Mouse (Mus musculus): ENCODE data around the gene Dclre1a.
"Not testable (repeated sequence)": the region's sequence is repeated elsewhere in the genome, so short reads cannot be mapped to it uniquely, and the experiment has no call there.

Dclre1a gene

DNA sequence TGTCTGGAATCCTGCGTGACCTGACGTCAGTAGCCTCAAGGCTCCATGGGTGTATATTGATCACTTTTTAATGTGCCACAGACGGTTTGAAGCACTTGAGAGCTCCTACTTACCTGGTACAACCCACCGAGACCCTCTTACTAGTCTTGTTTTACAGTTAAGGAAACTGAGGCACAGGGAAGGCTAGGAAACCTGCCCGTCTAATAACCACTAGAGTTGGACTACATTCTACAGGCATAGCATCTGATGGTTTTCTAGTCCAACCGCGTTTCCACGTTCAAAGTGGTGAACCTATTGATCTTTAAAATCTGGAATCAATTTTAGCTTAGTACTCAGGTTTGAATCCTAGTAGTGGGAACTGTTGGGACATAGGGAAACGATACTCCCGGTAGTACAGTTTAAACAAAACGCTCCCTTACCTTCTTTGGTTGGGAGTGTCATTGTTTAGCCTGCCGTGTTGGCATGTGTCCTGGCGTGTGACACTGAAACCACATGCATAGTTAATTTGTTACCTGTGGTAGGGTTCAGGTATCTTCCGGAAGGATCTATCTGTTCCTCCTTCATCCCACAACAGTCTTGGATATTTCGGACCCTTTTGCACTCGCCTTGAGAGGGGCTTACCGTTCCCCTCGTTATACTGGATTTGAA, 1.1 kb upstream of the Dclre1a start:
- DNase-seq (ENCODE audit: inconsistent age in 2 of 2, low spot score in 1 of 2) = no peak

DNA sequence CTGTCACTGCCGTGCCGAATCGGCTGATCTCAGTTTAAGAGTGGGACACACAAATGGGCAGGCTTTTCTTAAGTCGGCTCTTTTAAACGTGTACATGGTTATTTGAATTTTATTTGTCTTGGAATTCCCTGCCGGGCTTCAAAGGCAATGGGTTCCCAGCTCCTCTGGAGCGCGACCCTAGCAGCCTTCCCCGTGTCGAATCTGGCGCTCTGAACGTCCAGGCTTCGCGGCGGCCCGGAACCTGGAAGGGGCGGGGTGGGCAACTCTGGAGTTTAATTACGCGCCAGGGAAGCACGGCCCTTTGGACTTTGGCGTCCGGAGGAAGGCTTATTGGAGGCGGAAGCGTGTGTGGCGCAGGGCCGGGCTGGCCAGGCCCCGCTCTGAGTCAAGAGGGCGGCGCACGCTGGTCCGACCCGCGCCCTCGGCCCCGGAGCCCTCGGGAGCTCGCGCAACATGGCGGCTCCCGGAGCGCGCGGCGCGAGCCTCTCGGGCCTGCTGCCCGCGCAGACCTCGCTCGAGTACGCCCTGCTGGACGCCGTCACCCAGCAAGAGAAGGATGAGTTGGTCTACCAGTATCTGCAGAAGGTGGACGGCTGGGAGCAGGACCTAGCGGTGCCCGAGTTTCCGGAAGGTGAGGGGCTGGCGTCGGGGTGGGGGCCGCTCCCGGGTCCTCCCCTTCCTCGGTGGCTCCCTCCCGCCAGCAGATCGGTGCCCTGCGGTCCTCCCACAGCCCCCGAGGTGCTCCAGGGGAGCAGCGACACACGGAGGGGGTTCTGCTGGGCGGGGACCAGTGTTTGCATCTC, 409 bp upstream of the Dclre1a start, which contains the start of gene Nhlrc2:
Gene Nhlrc2 (plus strand): TSS at position 32 of the 803 bp plus-strand sequence.
- DNase-seq (ENCODE audit: inconsistent age in 2 of 2, low spot score in 1 of 2) = peak; percentile 89 to 97

DNA sequence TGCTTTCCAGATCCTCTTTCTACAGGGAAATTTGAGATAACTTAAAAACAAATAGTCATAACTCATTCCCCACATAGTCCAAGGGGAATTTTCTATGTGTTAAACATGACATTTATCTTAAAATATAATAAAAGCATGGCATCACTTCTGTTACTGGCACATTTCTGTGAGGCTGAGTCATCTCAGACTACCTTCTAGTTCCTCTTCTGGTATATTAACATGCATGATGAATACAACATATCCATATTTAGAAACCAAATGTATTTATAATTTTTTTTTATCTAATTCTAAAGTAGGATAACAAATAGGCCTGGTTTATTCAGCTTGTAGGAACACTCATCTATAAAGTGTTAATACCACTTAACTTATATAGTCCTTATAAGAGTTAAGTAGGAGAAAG, 2.0 kb downstream of the Dclre1a start:
- DNase-seq (ENCODE audit: inconsistent age in 2 of 2, low spot score in 1 of 2) = no peak

DNA sequence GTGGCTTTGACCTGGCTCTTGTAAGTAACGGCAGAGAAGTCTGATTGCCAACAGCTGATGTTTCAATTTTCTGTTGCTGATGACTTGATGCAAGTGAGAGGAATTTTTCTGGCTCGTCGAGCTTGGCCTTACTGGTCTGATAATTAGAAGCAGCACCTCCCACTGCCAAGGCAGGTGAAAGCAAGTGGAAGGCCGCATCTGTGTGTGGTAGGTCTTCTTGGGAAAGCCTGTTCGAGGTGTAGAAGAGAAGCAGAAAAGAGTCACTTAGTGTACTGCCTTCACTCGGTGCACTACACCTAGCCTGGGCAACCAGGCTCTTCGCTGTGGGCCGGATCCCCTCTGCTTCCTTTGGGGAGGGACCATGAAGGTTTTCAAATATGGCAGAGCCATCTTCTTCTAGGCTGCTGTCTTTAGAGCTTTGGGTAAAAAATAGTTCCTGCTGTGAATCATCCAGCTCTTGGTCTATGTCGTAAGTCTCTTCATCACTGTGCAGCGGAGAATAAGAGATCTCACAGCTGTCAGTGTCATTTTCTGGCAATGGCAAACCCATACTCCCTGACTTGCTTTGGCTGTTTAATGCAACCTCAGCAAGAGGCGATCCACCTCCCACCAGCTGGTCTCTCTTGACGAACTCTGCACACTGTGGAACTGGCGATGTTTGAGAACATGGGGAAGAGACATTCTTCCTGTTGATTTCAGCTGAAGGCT, 3.2 kb downstream of the Dclre1a start:
- DNase-seq (ENCODE audit: inconsistent age in 2 of 2, low spot score in 1 of 2) = no peak

DNA sequence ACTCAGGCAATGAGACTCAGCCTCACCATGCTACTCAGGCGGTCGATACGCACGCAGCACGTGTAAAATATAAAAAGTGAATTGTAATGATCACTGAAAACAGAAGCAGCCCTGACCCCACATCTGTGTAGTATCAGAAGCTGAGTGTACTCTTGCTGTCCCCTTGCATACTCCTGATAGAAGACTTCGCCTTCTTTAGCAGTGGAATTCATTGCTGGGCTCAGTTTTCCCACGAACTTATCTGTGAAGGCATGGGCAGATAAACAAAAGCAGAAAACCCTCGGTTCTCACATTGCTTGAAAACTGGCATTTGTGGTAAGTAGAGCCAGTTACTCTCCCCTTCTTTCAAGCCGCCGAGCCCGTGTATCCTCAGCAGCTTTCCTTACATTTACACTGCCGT, 4.7 kb downstream of the Dclre1a start:
- DNase-seq (ENCODE audit: inconsistent age in 2 of 2, low spot score in 1 of 2) = no peak

DNA sequence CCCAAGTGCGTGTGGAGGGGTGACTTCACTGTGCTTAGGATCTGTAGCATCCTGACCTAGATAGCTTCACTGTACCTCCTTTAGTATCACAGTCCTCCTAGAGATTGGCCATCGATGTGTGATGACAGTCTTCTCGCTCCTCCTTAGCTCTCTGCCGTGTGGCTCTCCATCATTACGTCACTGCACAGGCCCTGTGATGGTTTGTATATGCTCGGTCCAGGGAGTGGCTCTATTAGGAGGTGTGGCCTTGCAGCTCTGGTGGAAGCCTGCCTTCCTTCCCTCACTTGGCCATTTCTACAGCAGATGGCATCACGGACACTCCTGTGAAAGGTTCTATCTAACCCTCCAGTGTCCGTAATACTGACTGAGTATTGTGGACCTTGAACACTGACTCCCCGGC, 12.3 kb downstream of the Dclre1a start:
- DNase-seq (ENCODE audit: inconsistent age in 2 of 2, low spot score in 1 of 2) = no peak

DNA sequence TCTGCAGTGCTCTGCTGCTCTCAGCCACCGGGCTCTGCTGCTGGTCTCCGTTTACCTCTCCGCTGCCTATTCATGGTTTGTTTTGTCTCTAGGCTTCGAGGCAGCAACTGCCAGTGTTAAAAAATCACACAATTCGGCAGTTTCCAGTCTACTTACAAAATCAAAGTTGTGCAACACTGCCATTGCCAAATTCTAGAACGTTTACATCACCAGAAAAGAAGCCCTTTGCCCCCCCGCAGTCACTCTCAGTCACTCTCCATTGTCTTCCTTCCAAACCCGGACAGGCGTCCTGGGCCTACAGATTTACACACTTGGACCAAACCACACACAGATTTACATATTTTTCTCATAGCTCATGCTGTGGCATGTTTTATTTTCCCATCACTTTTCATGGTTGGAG, 13.0 kb downstream of the Dclre1a start:
- DNase-seq (ENCODE audit: inconsistent age in 2 of 2, low spot score in 1 of 2) = peak in 1 of 2 experiments; percentile 71

DNA sequence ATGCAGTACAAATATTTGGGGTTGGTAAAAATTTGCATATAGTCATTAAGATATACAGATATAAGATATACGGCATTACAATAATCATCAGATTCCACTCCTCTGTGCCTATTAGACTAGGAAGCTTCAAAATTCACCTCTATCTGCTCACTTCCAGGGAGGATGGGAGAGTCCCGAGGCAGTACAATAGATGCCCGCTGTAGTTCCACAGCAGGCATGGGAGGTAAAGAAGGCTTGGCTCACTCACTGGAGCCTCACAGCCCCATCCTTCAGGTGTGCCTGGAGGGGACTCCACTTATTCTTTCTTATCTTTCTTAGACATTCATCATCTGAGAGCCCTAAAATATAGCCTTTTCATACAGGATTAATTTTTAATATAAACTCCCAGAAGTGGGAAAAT, 13.7 kb downstream of the Dclre1a start:
- no peak for DNase-seq (ENCODE audit: inconsistent age in 2 of 2, low spot score in 1 of 2)

DNA sequence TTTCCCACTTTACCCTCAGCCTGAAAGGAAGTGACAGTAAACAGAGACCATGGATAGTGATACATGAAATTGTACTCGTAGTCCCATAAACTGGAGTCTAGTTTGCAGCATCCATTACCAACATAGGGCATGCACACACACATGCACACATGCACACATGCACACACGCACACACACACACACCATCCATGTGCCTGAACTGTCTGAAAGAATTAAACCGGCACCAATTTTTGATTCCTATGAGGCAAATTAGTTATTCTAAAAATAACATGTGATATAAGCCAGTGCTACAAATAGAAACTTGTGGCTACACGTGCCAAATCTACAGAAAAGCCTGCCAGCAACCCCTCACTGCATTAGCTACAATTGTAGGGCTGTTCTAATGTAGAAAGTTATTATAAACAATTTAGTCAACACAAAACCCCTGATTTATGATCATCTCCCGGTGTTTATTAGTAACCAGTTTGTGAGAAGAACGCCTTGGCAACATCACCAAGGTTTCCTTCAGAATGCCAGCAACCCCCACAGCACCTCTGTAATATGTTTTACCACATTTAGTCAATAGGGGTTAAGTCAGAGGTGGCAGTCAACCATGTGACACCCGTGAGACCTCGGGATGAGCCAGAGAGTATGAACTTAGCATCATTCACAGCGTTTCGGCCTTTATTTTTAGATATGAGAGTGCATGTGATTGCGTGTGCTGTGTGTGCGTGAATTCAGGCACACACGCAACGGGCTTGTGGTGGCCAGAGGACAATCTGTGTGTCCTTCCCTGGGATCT, 14.5 kb downstream of the Dclre1a start:
- no peak for DNase-seq (ENCODE audit: inconsistent age in 2 of 2, low spot score in 1 of 2)

DNA sequence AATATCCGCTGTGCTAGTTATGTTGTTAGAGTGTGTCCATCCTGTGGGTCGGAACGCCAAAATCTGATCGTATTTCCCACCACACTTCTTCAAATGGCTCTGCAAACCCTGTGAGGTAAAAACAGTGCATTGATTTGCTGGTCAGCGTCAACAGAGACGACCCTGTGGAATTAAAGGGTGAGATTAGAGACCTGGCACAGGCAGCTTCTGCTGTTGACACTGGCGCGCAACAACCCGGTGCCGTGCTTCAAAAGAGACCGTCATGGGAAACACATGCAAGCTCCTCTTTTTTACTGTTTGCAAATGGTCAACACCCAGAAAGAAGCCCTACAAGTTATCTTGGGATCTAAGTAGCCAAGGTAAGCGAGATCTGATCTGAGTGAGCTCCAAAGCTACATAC, 16.8 kb downstream of the Dclre1a start:
- no peak for DNase-seq (ENCODE audit: inconsistent age in 2 of 2, low spot score in 1 of 2)

DNA sequence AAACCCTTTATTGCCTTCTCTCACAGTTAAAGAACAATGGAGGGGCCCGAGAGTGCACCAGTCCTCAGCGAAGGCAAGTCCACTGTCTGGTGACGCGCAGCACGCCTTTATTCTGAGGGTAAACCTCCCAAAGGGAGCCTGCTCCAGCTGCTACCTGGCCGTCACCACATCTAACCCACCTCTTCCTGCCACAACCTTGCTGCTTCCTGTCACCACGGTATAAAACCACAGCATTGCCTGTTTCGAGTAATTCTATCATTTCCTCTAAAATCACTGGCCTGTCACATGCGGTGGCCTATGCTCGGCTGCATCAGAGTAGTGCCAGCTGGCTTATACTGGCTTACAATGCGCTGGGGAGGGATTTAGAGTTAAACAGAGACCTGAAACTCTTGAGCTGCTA, 17.5 kb downstream of the Dclre1a start:
- DNase-seq (ENCODE audit: inconsistent age in 2 of 2, low spot score in 1 of 2) = not testable (repeated sequence)

DNA sequence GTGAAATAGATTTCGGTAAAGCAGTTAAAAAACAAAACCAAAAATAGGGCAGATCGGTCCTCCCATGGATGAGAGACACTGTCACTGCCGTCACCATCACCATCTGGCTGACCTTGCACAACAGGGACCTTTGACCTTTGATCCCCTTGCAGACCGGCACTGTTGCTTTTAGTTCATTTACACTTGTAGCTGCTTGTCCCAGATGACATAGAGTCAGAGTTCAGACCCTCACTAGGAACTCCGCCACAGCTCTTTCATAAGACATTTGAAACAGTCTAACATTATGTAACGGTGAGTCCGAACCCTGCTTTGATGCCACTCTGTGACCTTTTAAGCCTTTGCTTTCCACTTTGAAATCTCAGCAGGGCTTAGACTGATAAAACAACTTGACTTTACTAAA, 28.6 kb downstream of the Dclre1a start:
- not testable (repeated sequence) for DNase-seq (ENCODE audit: inconsistent age in 2 of 2, low spot score in 1 of 2)

DNA sequence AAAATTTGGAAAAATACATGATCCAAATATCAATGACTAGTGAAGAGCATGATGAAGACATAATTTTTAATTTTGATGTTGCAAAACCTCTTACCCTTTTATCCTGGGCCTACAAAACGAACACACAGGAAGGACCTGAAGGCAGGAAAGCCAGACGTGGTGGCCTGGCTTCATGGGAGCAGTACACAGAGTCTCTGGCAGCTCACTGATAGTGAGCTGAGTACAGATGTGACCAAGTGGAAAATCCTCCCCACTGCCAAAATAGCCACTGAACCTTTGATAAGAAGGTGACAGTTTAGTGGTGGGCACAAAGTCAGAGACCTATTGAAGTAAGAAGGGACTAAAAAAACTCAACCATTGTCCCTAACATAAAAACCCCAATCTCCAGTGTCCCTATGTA, 34.5 kb downstream of the Dclre1a start:
- not testable (repeated sequence) for DNase-seq (ENCODE audit: inconsistent age in 2 of 2, low spot score in 1 of 2)

DNA sequence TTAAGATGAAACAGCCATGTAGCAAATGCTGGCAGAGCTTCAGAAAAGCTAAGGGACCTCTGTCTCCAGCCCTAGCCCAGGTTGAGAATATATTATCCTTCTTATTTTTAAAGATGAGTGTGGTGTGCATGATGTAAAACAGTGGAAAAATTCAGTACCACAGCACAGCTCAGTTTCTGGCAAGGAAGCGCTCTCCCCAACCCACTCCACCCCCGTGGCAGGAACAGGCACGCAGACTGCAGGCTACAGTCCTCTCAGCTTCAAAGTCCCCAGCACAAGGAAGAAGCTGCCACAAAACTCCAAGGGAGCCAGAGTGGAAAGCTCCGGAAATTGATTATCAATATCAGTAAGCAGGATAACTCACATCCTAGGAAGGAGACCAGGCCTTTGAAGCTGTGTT, 36.8 kb downstream of the Dclre1a start:
- not testable (repeated sequence) for DNase-seq (ENCODE audit: inconsistent age in 2 of 2, low spot score in 1 of 2)

DNA sequence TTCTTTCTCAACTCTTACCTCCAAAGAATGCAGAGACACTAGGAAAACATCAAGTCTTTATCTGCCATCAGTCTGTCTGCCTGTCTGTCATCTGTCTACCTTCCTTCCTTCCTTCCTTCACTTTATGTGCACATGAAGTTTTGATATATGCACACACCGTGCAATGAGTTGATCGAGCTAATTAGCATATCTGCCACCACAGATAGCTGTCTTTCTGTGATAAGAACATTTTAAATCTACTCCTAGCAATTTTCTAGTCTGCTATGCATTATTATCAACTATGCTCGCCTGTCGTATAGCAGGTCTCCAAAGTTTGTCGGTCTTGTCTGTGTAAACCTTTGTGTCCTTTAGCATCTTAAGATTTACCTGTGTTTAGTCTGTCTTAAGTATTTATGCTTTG, 44.5 kb downstream of the Dclre1a start:
- DNase-seq (ENCODE audit: inconsistent age in 2 of 2, low spot score in 1 of 2) = not testable (repeated sequence)

DNA sequence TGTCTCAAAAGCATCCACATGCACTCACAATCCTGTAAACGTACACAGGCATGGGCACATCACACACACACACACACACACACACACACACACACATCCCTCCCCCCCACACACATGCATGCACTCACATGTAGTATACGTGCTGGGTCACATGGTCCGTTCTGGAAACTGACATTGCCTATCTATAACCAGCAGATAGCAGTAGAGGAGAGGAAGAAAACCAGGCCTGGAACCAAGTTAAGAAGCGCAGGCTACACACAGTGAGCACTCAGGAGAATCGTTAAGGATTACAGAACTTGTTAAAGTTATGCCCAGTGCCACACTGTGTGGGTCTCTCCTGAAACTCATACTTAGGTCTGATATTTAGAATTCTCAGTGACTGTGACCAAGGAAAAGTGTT, 45.0 kb downstream of the Dclre1a start:
- DNase-seq (ENCODE audit: inconsistent age in 2 of 2, low spot score in 1 of 2) = not testable (repeated sequence)

DNA sequence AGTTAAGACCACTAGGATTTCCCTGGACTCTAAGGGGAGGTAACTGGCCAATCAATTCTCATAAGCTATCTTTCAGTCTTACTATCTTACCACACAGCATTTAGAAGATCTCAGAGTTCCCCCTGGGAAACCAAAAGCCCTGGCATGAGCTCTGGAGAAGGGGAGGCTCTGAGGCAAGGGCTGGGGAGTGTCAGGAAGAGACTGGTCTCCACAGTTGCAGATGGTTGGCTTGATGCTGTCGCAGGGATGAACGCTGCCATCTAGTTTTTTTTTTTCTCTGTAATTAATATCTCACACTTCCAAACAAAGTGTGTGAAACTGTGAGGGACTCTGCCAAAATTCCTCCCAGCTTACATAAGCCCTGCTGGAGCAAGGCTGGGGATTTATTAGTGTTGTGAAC, 53.9 kb downstream of the Dclre1a start:
- not testable (repeated sequence) for DNase-seq (ENCODE audit: inconsistent age in 2 of 2, low spot score in 1 of 2)

DNA sequence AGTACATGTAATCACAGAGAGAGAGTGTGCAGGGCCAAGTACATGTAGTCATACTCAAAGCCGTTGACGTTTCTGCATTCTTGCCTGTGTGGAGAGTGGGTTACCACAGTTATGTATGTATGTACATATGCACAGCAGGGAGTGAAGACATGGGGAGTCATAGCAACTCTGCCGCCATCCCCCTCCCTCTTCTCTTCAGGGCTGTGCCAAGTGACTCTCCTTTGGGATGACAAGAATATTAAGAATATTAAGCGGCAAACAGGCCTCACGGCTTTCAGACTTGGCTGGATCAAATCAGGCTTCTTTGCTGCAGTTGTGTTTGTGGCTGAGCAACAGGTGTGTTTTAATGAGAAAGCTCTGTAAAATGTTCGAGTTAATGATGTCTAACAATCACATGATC, 58.4 kb downstream of the Dclre1a start:
- no peak for DNase-seq (ENCODE audit: inconsistent age in 2 of 2, low spot score in 1 of 2)

DNA sequence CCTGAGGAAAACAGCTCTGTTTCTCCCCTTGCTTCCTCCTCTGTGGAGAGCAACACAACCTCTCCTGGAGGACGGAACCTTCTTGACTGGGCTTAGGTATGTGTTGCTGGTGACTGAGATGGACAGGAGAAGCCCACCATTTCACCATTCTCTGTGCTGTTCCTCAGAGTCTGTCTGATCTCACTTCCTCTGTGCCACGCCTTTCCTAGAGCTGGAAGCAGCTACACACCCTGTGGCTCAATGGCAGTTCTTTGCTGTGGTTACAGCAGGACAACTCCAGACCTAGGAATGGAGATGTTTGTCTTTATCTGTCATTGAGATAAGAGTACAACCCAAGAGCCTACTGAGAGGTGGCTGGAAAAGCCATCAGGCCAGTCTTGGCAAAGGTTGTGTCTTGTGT, 60.7 kb downstream of the Dclre1a start:
- no peak for DNase-seq (ENCODE audit: inconsistent age in 2 of 2, low spot score in 1 of 2)

DNA sequence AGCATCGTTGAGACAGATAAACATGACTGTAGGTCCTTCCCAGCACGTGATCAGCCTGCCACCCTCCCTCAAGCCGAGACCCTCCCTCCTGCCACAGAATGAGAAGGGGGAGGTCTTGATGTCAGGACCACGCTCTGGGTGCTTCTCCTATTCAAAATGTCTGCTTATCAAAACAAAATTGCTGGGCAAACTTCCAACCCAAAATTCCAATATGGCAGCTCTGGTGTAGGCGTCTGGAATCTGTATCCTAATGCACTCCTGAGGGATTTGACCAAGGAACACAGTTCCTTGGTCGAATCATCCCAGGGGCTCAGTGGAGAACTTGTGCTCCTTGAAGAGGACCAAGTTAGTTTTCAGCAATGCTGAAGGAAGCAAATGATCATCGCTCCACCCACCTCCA, 61.1 kb downstream of the Dclre1a start:
- DNase-seq (ENCODE audit: inconsistent age in 2 of 2, low spot score in 1 of 2) = no peak
